Mouse (Mus musculus) regulatory T cell (primary cell): ENCODE measurements at regions not wholly inside any gene's neighbourhood (a gene's known extent, or its start where the extent isn't known, plus 50 kb on each side); places are given as distances from the start of the nearest gene placed in this dataset.

Experiments
- in situ Hi-C: fragments of 300-600 bp; cut with MboI, MseI; formaldehyde crosslinking; loops from one replicate; pipeline ENCODE4 v1.15.1; 2025; ENCODE audit warnings: high pct_unique_total_duplicates

DNA sequence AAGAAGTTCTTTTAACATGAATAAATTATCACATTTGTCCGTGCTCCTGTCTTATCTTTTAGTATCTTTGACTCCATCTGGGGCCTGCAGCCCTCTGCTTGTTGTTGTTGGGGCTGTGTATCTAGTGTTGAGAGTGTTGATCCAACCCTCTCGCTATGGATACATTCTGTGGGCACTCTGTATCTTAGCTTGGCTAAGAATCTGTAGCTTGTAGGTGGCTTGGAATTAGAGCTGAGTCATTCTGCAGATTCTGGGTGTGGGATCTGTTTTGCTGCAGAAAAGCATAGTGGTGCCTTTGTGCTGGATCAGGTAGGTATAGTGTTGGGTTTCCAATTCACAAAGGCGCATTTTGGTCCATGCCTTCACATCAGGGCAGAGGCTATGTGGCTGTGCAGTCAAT lies 365.6 kb downstream of the Fam198b start:
- in situ Hi-C loops, result loop anchor here (10.0 kb wide), 1 partner anchor 1815 kb away; no protein-coding TSS in a partner anchor

- in situ Hi-C loops, result loop anchor here (10.0 kb wide), 1 partner anchor 1809 kb away; no protein-coding TSS in a partner anchor
Observed at GRCm38 (mm10) chr3:80255304-80255703, 371.0 kb downstream of the Fam198b start.

DNA sequence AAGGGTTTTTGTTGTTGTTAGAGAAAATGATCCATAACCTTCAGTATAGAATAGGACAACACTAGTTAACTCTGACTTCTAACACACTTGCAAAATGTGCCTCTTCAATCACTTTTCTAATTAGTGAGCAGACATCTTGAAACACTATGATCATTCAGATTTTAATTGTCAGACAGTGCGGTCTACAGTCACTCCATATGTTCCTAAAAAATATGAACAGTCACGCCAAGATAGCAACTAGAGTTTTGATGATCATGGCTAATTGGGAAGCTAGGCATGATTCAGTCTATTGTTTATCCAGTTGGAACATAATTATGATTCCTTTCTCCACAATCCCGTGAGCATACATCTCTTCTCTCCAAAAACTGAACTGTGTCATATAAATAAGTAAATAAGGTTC lies 372.1 kb downstream of the Fam198b start:
- in situ Hi-C loops, result loop anchor here (10.0 kb wide), 1 partner anchor 1808 kb away; no protein-coding TSS in a partner anchor

GRCm38 (mm10) chr3:80263095-80263494 lies 378.8 kb downstream of the Fam198b start:
- in situ Hi-C loops, result no loop called here

DNA sequence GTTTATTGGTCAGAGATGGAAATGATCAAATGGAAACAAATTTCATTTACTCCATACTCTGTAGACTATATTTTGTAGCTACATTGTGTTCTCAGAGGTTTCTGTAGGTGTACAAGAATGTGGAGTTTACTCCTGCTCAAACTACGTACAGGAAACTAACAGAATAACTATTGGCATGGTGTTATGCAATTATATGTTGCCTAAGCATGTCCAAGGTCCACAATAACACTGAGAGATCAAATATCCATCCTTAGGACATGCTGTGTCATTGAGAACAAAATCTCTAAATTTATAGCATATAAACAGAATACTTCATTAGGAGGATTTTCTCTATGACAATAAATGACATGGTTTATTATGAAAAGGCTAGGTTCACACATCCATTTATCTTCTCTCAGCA lies 400.3 kb downstream of the Fam198b start:
- in situ Hi-C loops, result no loop called here

DNA sequence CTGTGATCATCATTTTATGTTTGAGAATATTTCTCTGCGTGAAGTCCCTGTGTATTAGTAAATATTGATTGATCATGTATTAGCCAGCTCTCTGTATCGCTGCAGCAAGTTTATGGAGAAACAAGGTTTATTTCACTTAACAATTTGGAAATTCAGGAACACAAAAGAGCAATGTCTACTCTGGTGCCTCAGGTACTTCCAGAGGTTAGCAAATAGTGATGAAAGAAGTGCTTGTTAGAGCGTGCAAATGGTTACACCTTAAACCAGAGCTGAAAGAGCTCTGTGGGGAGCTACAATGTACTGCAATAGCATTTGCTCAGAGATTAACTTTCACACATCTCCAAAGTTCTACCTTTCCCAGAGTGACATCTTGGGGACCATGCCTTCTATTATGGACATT lies 400.9 kb downstream of the Fam198b start:
- in situ Hi-C loops, result no loop called here

- in situ Hi-C loops, result no loop called here
Observed at GRCm38 (mm10) chr3:80293485-80293884, 409.2 kb downstream of the Fam198b start.

DNA sequence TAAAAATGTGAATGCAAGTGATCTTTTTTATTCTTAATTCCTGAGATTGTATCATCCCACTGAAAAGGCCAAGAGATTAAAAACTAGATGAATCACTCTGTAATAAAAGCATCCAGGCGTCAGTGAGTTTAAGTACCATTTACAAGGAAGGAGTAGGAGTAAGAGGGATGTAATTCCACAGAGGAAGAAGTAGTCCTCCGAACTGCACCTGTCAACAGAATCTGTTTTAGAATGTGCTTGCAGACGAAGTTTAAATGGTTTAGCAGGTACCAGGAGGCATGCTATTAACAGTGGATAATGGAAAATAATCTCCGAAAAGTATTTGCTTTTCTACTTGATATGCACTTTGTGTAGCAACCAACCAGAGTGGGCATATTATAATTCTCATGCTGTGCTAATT lies 423.3 kb downstream of the Fam198b start:
- in situ Hi-C loops, result no loop called here

DNA sequence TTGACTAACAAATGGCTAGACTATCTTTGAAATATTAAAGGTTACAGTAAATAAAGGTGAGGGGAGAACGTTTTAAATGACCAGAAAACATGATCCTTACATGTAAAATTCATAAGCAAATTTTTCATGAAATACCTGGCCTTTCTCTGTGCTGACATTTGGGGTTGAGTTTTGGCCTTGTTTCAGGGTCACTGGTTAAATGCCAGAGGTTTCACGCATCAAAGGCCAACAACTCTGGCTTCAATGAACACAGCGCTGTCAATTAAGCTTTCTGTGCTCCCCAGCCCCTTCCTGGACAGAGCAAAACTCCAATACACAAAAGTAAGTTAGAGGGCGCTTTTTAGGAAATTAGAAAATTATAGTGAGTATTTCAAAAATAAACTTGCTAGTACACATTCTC lies 425.6 kb downstream of the Fam198b start:
- in situ Hi-C loops, result no loop called here

DNA sequence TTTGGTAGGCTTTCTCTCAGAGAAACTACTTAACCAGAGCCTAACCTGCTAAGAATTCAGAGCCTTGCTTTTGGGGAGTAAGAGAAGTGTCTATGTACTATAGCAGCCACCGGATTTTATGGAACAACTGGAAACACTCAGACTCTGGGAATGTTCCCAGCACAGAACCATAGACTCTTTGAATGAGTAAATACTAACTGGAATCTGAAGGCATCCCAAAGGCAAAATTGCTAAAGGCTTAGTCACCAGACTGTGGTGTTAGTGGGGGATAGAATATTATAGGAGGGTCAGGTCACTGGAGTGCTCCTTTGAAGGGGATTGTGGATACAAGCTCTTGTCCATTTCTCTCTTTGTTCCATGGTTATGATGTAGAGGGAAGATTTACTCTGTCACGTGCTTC lies 427.4 kb downstream of the Fam198b start:
- in situ Hi-C loops, result no loop called here

- in situ Hi-C loops, result no loop called here
Observed at GRCm38 (mm10) chr3:80322291-80322690, 438.0 kb downstream of the Fam198b start.

GRCm38 (mm10) chr3:80324726-80325125 lies 440.4 kb downstream of the Fam198b start:
- in situ Hi-C loops, result no loop called here

- in situ Hi-C loops, result no loop called here
Observed at GRCm38 (mm10) chr3:80331776-80332175, 447.4 kb downstream of the Fam198b start.

DNA sequence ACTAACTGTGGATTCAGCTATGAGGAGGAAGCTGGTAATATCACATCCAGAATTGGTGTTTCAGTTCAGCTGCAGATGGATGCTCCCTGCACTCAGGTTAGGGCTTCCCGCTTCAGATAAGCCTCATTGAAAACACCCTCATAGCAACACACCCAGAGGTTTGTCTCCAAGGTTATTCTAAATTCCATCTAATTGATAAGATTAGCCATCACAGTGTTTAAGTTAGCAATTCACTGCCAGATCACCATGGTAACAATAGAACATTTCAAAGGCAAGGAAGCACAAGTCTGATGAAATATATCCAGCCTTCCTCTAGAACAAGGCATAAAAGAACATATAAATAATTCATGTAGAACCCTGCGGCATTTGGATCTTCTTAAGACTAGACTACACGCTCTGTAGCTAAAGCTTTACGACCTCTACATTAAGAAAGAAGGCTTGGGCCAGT lies 450.1 kb downstream of the Fam198b start:
- in situ Hi-C loops, result no loop called here

DNA sequence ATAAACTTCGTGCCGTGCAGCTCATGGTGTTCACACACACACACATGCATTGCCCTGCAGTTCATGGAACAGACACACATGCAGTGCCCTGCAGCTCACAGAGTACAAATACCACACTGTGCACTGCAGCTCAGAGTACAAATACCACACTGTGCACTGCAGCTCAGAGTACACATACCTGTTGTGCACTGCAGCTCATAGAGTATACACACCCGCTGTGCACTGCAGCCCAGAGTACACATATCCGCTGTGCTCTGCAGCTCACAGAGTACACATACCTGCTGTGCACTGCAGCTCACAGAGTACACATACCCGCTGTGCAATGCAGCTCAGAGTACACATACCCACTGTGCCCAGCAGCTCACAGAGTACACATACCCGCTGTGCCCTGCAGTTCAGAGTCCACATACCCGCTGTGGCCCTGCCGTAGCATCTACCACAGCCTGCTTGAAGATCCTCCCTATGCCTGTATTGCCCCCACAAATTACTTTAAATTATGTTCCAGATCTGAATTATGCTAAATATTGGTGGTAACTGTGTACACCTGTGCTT lies 451.9 kb downstream of the Fam198b start:
- in situ Hi-C loops, result no loop called here

- in situ Hi-C loops, result no loop called here
Observed at GRCm38 (mm10) chr3:80367972-80368371, 434.7 kb downstream of the Gria2 start.

- in situ Hi-C loops, result no loop called here
Observed at GRCm38 (mm10) chr3:80369214-80369941, 433.3 kb downstream of the Gria2 start.

- in situ Hi-C loops, result no loop called here
Observed at GRCm38 (mm10) chr3:80372436-80372835, 430.2 kb downstream of the Gria2 start.

- in situ Hi-C loops, result no loop called here
Observed at GRCm38 (mm10) chr3:80385986-80386385, 416.6 kb downstream of the Gria2 start.

- in situ Hi-C loops, result no loop called here
Observed at GRCm38 (mm10) chr3:80396240-80396639, 406.4 kb downstream of the Gria2 start.

DNA sequence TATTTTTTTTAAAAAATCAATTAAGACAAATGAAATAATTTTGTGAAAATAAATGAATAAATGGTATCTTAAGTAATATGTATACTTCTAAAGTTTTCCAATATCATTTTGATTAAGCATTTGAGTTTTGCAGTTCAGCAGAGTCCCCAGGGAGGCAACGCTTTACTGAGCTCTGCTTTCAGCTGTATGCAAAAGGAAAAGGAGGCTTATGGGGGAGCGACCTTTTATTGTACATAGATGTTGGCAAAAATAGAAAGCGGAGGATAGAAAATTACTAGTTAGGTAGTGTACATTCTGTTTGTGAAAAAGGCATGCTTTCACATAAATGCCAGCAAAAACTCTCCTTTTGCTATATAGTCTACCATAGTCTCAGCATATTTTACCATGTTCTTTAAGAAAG lies 382.2 kb downstream of the Gria2 start:
- in situ Hi-C loops, result no loop called here

GRCm38 (mm10) chr3:80421461-80421860 lies 381.2 kb downstream of the Gria2 start:
- in situ Hi-C loops, result no loop called here

GRCm38 (mm10) chr3:80422106-80422505 lies 380.5 kb downstream of the Gria2 start:
- in situ Hi-C loops, result no loop called here
